Mouse (Mus musculus) olfactory bulb, adult 2 months (tissue): ENCODE measurements around the gene Plet1. TPM values are rescaled to one million over a fixed set of nuclear protein-coding genes. Genes with fewer than 3 reads are reported as not detected.

Experiments
- H3K27ac ChIP-seq: fragments of 200-500 bp; 2 replicates; pipeline ENCODE4 v1.5.1; 2012; ENCODE audit warnings: low read depth, low read length; ENCODE audit not compliant: insufficient read depth
- H3K4me1 ChIP-seq: fragments of 200-500 bp; 2 replicates; pipeline ENCODE4 v1.6.1; 2012; ENCODE audit warnings: low read length; ENCODE audit not compliant: control insufficient read depth, insufficient read depth
- H3K4me3 ChIP-seq: fragments of 200-500 bp; 2 replicates; pipeline ENCODE4 v1.5.1; 2012; ENCODE audit warnings: mild to moderate bottlenecking, low read depth, low read length, moderate library complexity; ENCODE audit not compliant: insufficient read depth
- CTCF ChIP-seq: fragments of 200-500 bp; IDR thresholded peaks from 2 replicates; pipeline ENCODE4 v1.5.1; 2012; ENCODE audit warnings: low read depth, mild to moderate bottlenecking, low read length, moderate library complexity; ENCODE audit not compliant: insufficient read depth
- POLR2A ChIP-seq: fragments of 200-500 bp; IDR thresholded peaks from 2 replicates; pipeline ENCODE4 v1.6.1; 2012; ENCODE audit warnings: mild to moderate bottlenecking, low read depth, low read length, moderate library complexity; ENCODE audit not compliant: insufficient read depth
- WGBS: fragments of 180-500 bp; shearing (Covaris S2); methylation state at CpG from one replicate; pipeline ENCODE4 v1.1.7; 2018; 5-methylcytosine and 5-hydroxymethylcytosine counted together
- polyA plus RNA-seq: library from polyadenylated mRNA; stranded (reverse); fragments of >200 nt; gene quantifications from 2 replicates; pipeline ENCODE4 v1.2.4, GENCODE M21; 2012; ENCODE audit warnings: low replicate concordance; ENCODE audit not compliant: missing spikeins, insufficient read depth, insufficient read length

The Plet1 gene
- polyA plus RNA-seq, 1 experiment, result not detected

DNA sequence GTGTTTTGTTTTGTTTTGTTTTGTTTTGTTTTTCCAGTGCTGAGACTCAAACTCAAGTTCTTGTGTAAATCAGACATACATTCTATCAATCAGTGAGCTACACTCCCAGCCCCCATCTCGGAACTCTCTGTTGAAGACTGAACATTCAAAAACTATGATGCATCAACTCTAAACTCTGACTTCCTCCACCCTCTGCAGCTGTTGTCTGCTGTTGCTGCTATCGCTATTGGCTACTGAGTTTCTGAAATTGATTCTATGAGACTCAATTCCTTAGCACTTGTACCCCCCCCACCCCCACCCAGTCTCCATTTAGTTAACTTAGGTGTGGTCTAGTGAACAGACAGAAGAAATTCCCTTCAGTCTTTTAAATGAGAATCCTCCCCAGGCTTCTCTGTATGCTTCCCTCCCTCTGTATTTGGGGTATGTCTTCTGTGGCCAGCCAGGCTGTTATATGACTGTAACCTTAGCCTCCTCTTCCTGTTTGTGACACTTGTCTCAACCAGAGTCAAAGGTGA is 2.7 kb upstream of the Plet1 start:
- TF ChIP-seq CTCF (no peak), POLR2A (no peak)
- no peaks in the 10 kb centered on the region; the same call in 1 of the 2 replicates for H3K4me1 ChIP-seq
- H3K27ac ChIP-seq, result no peak overlapping the region
- 74% methylated on average over 2 of the region's 2 CpGs for WGBS
- no peak overlapping the region for H3K4me3 ChIP-seq

DNA sequence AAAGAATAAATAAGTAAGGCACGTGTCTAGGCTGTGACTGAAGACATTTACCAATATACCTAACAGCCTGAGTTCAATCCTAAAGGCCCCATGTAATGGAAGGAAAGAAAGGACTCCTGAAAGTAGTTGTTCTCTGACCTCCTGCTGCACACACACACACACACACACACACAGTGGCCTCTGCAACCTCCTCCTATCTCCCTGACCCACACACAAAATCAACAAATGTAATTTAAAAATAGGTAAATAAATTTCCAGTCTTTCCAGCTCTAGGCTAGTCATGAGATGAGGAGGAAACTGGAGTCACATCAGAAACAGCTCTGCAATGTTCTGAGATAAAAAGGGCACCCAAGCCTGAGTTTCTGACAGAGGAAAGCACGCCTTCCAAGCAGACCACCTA is 548 bp upstream of the Plet1 start:
- Histone ChIP-seq H3K4me1 (no peaks in the 10 kb centered on the region; the same call in 1 of the 2 replicates), H3K4me3 (no peak overlapping the region), H3K27ac (no peak overlapping the region)
- 83% methylated on average over 2 of the region's 2 CpGs for WGBS
- TF ChIP-seq POLR2A (no peak), CTCF (no peak)

DNA sequence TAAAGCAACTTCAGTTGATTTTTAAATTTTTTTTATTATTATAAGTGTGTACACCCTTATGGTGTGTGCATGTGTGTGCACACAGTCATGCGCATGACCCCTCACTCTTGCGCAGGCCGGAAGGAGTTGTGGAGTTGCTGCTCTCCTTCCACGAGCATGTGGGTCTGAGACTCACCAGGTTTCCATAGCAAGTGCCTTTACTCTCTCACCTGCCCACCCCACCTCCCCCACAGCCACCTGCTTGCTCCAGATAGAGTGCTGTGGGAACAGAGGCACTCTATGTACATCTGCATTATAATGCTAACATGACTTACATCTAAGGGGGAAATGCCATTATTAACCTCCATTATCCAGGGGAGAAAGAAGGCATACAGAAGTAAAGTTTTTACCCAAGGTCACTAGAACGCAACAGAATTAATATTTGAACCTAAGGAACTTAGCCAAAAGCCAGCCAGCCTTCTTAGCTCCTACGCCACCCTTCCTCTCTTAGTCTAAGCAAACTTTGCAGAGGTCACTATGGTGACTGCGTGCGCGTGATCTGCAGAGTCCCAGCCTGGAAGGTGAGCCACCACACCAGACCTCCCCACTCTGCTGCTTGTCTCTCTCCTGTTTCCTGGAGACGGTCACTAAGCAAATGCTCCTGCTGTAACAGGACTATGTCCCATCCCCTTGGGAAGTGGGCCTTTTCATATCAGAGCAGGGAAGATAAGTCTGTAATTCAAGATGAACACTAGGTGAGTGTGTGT is 1.3 kb downstream of the Plet1 start:
- no peaks in the 10 kb centered on the region; the same call in 1 of the 2 replicates for H3K4me1 ChIP-seq
- 87% methylated on average over 10 of the region's 10 CpGs for WGBS
- H3K27ac ChIP-seq, result no peak overlapping the region
- no peak overlapping the region for H3K4me3 ChIP-seq
- TF ChIP-seq CTCF, result no peak

DNA sequence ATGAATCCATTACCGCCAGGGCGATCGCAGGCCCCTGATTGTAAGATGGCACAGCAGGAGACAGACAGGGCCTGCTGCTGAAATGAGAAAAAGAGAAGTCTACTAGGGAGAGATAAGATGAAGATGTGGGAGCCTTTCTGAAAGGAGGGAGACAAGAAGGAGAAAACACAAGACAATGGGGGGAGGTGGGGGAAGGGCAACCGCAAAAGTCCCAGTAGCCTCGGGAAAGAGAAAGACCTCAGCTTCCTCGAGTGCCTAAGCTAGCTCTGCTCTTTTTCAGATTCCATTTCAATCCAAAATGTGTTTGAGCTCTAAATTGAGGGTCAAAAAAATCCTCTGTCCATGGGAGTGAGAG is 1.8 kb downstream of the Plet1 start:
- Histone ChIP-seq H3K4me3 (no peak overlapping the region), H3K27ac (no peak overlapping the region), H3K4me1 (no peaks in the 10 kb centered on the region; the same call in 1 of the 2 replicates)
- TF ChIP-seq CTCF (no peak), POLR2A (no peak)
- 55% methylated on average over 6 of the region's 6 CpGs for WGBS

DNA sequence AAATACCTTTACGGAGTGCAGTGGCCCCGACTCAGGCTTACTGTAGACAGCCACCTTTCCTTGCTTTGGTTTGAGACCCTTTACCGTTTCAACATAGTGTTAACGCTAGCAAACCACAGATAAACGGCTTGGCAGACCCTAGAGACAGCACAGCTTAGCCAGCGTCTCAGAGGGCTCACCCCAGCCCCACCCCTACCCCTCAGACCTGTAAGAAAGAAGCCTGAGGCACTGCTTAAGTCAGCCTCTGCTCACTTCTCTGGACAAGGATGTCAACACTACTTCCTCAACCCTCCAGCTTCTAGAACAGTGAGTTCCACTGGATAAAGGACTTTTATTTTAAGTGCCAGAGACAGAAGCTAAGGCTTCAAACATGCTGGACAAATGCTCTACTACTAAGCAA is 2.2 kb downstream of the Plet1 start:
- no peaks in the 10 kb centered on the region; the same call in 1 of the 2 replicates for H3K4me1 ChIP-seq
- WGBS, result 45% methylated on average over 6 of the region's 6 CpGs
- no peak for TF ChIP-seq POLR2A
- no peak for TF ChIP-seq CTCF
- no peak overlapping the region for H3K4me3 ChIP-seq
- H3K27ac ChIP-seq, result no peak overlapping the region

DNA sequence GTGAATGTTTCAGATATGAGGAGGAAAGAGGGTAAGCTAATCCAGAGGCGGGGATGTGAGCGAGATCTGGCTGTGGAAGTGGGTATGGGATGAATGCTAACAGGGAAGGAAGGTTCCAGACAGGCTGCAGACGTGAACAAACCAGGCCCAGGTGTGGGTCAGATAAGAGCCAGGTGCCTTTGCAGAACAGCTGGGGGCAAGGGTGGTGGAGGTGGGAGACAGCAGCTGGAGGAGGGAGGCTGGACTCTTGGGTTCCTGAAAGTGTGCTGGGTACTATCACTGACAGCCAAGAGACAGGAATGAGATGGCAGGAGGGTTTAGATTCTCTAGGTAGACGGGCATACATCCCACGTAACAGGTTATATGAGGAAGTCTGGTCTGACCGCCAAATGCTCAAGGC is 2.8 kb downstream of the Plet1 start:
- H3K4me1 ChIP-seq, result no peaks in the 10 kb centered on the region; the same call in 1 of the 2 replicates
- TF ChIP-seq CTCF (no peak), POLR2A (no peak)
- WGBS, result 83% methylated on average over 6 of the region's 6 CpGs
- no peak overlapping the region for H3K27ac ChIP-seq
- H3K4me3 ChIP-seq, result no peak overlapping the region

DNA sequence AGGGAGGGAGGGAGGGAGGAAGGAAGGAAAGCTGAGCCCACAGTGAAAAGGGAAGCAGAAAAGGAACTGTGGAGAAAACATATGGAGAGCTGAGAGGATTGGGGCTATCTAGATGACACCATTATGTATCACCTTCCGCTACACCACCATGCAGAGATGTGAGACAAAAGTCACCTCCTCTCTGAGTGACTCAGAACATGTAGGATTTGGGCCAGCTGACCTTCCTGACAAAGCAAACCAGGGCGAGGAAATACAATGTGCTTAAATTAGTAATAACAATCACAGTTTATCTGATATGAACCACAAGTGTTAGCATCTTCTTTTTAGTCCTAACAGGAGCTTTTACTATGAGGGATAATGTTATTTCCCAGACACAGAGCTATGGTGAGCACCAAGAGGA is 3.2 kb downstream of the Plet1 start:
- no peaks in the 10 kb centered on the region; the same call in 1 of the 2 replicates for H3K4me1 ChIP-seq
- H3K27ac ChIP-seq, result no peak overlapping the region
- WGBS, result 81% methylated on average over 2 of the region's 2 CpGs
- TF ChIP-seq CTCF (no peak), POLR2A (no peak)
- H3K4me3 ChIP-seq, result no peak overlapping the region

DNA sequence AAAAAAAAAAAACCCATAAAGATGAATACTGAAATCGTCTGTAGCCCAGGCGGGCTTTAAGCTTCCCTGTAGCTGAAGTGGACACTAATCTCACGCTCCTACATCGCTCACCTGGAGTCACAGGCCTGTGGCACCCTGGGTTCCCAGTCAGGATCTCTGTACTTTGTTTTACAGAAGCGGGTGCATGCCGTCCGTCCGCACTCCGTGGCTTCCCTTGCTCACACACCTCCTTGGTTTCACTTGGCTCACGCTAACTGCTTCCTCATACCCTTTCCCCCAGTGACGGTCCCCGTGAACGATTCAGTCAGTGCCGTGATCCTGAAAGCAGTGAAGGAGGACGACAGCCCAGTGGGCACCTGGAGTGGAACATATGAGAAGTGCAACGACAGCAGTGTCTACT is 4.5 kb downstream of the Plet1 start:
- Histone ChIP-seq H3K27ac (no peak overlapping the region), H3K4me1 (no peaks in the 10 kb centered on the region; the same call in 1 of the 2 replicates), H3K4me3 (no peak overlapping the region)
- TF ChIP-seq POLR2A (no peak), CTCF (no peak)
- 88% methylated on average over 16 of the region's 16 CpGs for WGBS

DNA sequence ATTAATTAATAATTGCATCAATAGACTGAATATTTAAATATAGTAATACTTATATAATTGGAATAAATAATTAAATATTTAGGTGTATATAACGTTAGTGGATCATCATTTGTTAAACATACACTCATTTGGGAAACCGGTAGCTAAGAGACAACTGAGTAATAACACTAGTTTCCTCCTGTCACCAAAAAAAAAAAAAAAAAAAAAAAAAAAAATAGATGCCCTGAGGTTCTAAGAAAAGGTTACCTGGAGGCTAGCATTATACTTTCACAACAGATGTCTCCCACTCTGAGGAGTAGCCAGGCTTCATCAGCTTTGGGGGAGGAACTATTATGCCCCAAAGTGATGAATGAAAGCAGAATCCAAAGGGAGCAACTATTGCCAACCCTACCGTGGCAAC is 5.5 kb downstream of the Plet1 start:
- TF ChIP-seq CTCF, result no peak
- no peak for TF ChIP-seq POLR2A
- Histone ChIP-seq H3K4me1 (no peaks in the 10 kb centered on the region; the same call in 1 of the 2 replicates), H3K4me3 (no peak overlapping the region), H3K27ac (no peak overlapping the region)
- WGBS, result 87% methylated on average over 3 of the region's 3 CpGs

DNA sequence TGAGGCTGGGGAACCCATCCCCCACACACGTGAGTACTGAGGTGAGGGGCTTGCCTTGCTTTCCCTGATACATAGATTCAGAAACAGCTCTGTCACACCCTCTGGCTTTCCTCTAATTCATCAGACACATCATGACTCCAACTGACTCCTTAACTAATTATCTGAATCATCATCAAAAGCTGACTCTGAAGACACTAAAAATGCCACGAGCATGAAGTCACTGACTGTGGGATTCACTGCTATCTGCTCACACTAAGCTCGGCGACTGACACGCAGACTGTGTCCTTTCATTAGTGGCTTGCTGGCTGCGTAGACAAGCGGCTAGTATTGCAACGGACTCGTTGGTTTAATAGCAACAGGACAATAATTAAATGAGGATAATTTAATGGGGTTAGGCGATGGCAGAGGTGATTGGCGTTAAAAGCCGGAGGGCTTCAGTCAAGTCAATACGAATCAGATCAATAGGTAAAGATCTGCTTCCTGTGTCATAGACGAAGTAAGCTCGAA is 6.2 kb downstream of the Plet1 start:
- Histone ChIP-seq H3K4me3 (no peak overlapping the region), H3K27ac (no peak overlapping the region), H3K4me1 (no peaks in the 10 kb centered on the region; the same call in 1 of the 2 replicates)
- TF ChIP-seq POLR2A, result no peak
- no peak for TF ChIP-seq CTCF
- WGBS, result 62% methylated on average over 15 of the region's 15 CpGs
